14 mouse cellular contexts compared by ENCODE assay signal in genomic region chr9:23297491-23298170, GRCm38 (mm10).
"Had no signal": no experiment of that assay in that cellular context is flagged by ENCODE, and none has a peak within 500 bp of the region (broad histone marks: within the 10 kb centered on the region; RNA-seq: fewer than 3 reads in every experiment).

No protein-coding gene starts in this region.

- ATAC-seq: intestine, embryonic 15.5 days; liver, postnatal 0 days had no signal

- H3K9me3 ChIP-seq: intestine, embryonic 15.5 days; kidney, embryonic 15.5 days; liver, embryonic 13.5 days; lung, embryonic 15.5 days; neural tube, embryonic 15.5 days had no signal

- H3K4me2 ChIP-seq: intestine, embryonic 15.5 days; kidney, embryonic 15.5 days; liver, embryonic 13.5 days; lung, embryonic 15.5 days; neural tube, embryonic 15.5 days had no signal

- H3K27ac ChIP-seq: intestine, embryonic 15.5 days; kidney, embryonic 15.5 days; liver, embryonic 13.5 days; lung, embryonic 15.5 days; neural tube, embryonic 15.5 days had no signal

- H3K9ac ChIP-seq: intestine, embryonic 15.5 days; kidney, embryonic 15.5 days; liver, embryonic 13.5 days; liver, postnatal 0 days; lung, embryonic 15.5 days; neural tube, embryonic 15.5 days had no signal

- H3K4me1 ChIP-seq: intestine, embryonic 15.5 days; kidney, embryonic 15.5 days; liver, embryonic 13.5 days; lung, embryonic 15.5 days had no signal

- H3K27me3 ChIP-seq: intestine, embryonic 15.5 days; kidney, embryonic 15.5 days; liver, embryonic 13.5 days; lung, embryonic 15.5 days; neural tube, embryonic 15.5 days had no signal

- H3K4me3 ChIP-seq: intestine, embryonic 15.5 days; kidney, embryonic 15.5 days; liver, embryonic 13.5 days; lung, embryonic 15.5 days; myocyte; neural tube, embryonic 15.5 days had no signal

- DNase-seq: kidney, adult 18-20 months; kidney, postnatal 25 days; layer of hippocampus, postnatal 36 days; liver; liver, embryonic 13.5 days; liver, postnatal 0 days; midbrain, embryonic 14.5 days; right cerebral cortex, adult 18-20 months; thymus, postnatal 36 days had no signal

- H3K36me3 ChIP-seq: intestine, embryonic 15.5 days; kidney, embryonic 15.5 days; liver, embryonic 13.5 days; lung, embryonic 15.5 days; neural tube, embryonic 15.5 days had no signal
